In the genomic region with DNA sequence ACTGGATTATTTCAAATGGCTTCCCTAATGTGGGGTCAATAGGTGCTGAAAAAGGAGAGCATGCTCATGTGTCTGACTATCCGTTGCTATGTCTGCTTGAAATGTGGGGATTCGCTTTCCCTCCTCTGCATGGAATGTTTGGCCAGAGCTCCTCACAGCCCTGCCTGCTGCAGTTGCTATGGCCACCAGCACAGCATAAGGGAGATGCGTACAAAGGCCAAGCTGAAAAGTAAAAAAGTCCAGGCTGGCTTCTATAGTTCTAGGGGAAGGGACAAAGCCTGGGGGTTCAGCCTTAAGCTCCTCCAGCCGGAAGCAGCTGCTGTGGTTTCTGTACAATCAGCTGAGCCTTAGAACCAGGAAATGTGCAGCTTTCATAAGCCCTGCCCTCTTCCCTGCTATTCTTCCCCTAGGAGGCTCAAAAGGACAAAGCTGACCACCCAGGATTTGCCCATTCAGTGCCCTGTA, we compare ENCODE assay signal across 11 mouse cellular contexts. TPM values are rescaled to one million over a fixed set of nuclear protein-coding genes. Genes with fewer than 3 reads are reported as not detected.
DNase-seq lines count a peak whose midpoint lies in the region; ATAC-seq lines count a peak whose summit lies in the region.
"Had no signal": no experiment of that assay in that cellular context is flagged by ENCODE, and none has a peak within 500 bp of the region (broad histone marks: within the 10 kb centered on the region; RNA-seq: fewer than 3 reads in every experiment).

No protein-coding gene starts in this region.

- no peaks in the 10 kb centered on the region for H3K9me3 ChIP-seq in heart, embryonic 16.5 days (replicated peaks; ENCODE audit: control insufficient read depth, low read length)
- H3K9me3 ChIP-seq in intestine, embryonic 15.5 days = no peaks in the 10 kb centered on the region
- H3K9me3 ChIP-seq in midbrain, embryonic 16.5 days (replicated peaks; ENCODE audit: control insufficient read depth, low read length, poor library complexity, severe bottlenecking) = no peaks in the 10 kb centered on the region

- no peak overlapping the region for H3K4me2 ChIP-seq in heart, embryonic 16.5 days (ENCODE audit: low read depth, low read length)
- no peak overlapping the region for H3K4me2 ChIP-seq in intestine, embryonic 15.5 days (replicated peaks)
- H3K4me2 ChIP-seq in midbrain, embryonic 16.5 days (ENCODE audit: low read length) = no peak overlapping the region

- H3K4me1 ChIP-seq in heart, embryonic 16.5 days (ENCODE audit: control insufficient read depth, insufficient read depth, low read length) = peaks cover 8% of the 10 kb centered on the region
- peaks cover 10% of the 10 kb centered on the region for H3K4me1 ChIP-seq in intestine, embryonic 15.5 days (replicated peaks)
- peaks cover 7% of the 10 kb centered on the region for H3K4me1 ChIP-seq in midbrain, embryonic 16.5 days (ENCODE audit: control insufficient read depth, insufficient read depth, low read length)

- peak overlapping the region; percentile 40 for H3K27ac ChIP-seq in heart, embryonic 16.5 days (ENCODE audit: low read length)
- peak overlapping the region; percentile 69 for H3K27ac ChIP-seq in intestine, embryonic 15.5 days
- H3K27ac ChIP-seq in midbrain, embryonic 16.5 days (ENCODE audit: low read length) = peak overlapping the region; percentile 66

- H3K4me3 ChIP-seq in heart, embryonic 16.5 days (ENCODE audit: low read length) = no peak overlapping the region
- no peak overlapping the region for H3K4me3 ChIP-seq in intestine, embryonic 15.5 days (replicated peaks)
- no peak overlapping the region for H3K4me3 ChIP-seq in midbrain, embryonic 16.5 days (ENCODE audit: low read depth, low read length)
- H3K4me3 ChIP-seq: myocyte had no signal

- 47% methylated on average over 4 of the region's 4 CpGs for WGBS in heart, embryonic 16.5 days
- 25% methylated on average over 4 of the region's 4 CpGs for WGBS in intestine, embryonic 15.5 days
- 10% methylated on average over 4 of the region's 4 CpGs for WGBS in midbrain, embryonic 16.5 days

- ATAC-seq in heart, embryonic 16.5 days (replicated peaks; ENCODE audit: extremely low read depth, insufficient read depth, low FRiP score) = peak; percentile 56; the same call in 1 of the 2 replicates
- peak; percentile 80 for ATAC-seq in intestine, embryonic 15.5 days
- ATAC-seq in midbrain, embryonic 16.5 days = peak; percentile 81

- H3K9ac ChIP-seq in heart, embryonic 16.5 days (ENCODE audit: low read length) = no peak overlapping the region
- H3K9ac ChIP-seq in intestine, embryonic 15.5 days = no peak overlapping the region
- H3K9ac ChIP-seq in midbrain, embryonic 16.5 days (ENCODE audit: low read depth, low read length) = no peak overlapping the region

- no peak for DNase-seq in heart, adult 8-10 months (ENCODE audit: low spot score)
- DNase-seq in embryo, embryonic 11 days = peak; percentile 33
- DNase-seq in gastrocnemius, postnatal 10 days = no peak
- no peak for DNase-seq in layer of hippocampus, adult 11-12 months (ENCODE audit: low spot score)
- no peak for DNase-seq in right cerebral cortex, postnatal 14 days

- H3K27me3 ChIP-seq in heart, embryonic 16.5 days (ENCODE audit: control insufficient read depth, insufficient read depth, low read length) = no peaks in the 10 kb centered on the region
- H3K27me3 ChIP-seq in intestine, embryonic 15.5 days (replicated peaks) = no peaks in the 10 kb centered on the region
- H3K27me3 ChIP-seq in midbrain, embryonic 16.5 days (ENCODE audit: control insufficient read depth, insufficient read depth, low read depth, low read length) = no peaks in the 10 kb centered on the region

- H3K36me3 ChIP-seq in heart, embryonic 16.5 days (ENCODE audit: control insufficient read depth, insufficient read depth) = no peaks in the 10 kb centered on the region
- no peaks in the 10 kb centered on the region for H3K36me3 ChIP-seq in intestine, embryonic 15.5 days
- no peaks in the 10 kb centered on the region for H3K36me3 ChIP-seq in midbrain, embryonic 16.5 days (ENCODE audit: control insufficient read depth, insufficient read depth, low read length)

RNA-seq across cellular contexts. Expression of a gene that starts 27.7 kb away (rescaled TPM):
- polyA plus RNA-seq in heart, embryonic 16.5 days (2015; fragmentation: Nextera tagmentation; extraction: Ambion mirVana) = not detected in 2 replicates
- total RNA-seq in heart, adult 8-10 months (2022) = not detected
- not detected in 2 replicates for polyA plus RNA-seq in intestine, embryonic 15.5 days (2015; fragmentation: Nextera tagmentation; extraction: Ambion mirVana)
- polyA plus RNA-seq in midbrain, embryonic 16.5 days (2015; fragmentation: Nextera tagmentation; extraction: Ambion mirVana) = not detected in 2 replicates
- not detected for total RNA-seq in gastrocnemius, postnatal 10 days (2021)
- total RNA-seq: CH12.LX; heart, postnatal 14 days had no signal
- polyA plus RNA-seq: myocyte had no signal

RNA-seq across cellular contexts. Expression of a gene that starts 36.9 kb away (rescaled TPM):
- 0.19 and 0.45 TPM in 2 replicates for polyA plus RNA-seq in heart, embryonic 16.5 days (2015; fragmentation: Nextera tagmentation; extraction: Ambion mirVana)
- total RNA-seq in heart, adult 8-10 months (2022) = not detected
- 3.2 and 9.4 TPM in 2 replicates for polyA plus RNA-seq in intestine, embryonic 15.5 days (2015; fragmentation: Nextera tagmentation; extraction: Ambion mirVana)
- polyA plus RNA-seq in midbrain, embryonic 16.5 days (2015; fragmentation: Nextera tagmentation; extraction: Ambion mirVana) = 0.11 and 0.27 TPM in 2 replicates
- total RNA-seq in gastrocnemius, postnatal 10 days (2021) = under 1 TPM in 1 of 2 experiments, not detected in 1; 0.68 TPM
- total RNA-seq: CH12.LX; heart, postnatal 14 days had no signal
- polyA plus RNA-seq: myocyte had no signal

RNA-seq across cellular contexts. Expression of a gene that starts 53.1 kb away (rescaled TPM):
- polyA plus RNA-seq in heart, embryonic 16.5 days (2015; fragmentation: Nextera tagmentation; extraction: Ambion mirVana) = 36.3 and 41.1 TPM in 2 replicates
- 10 to 100 TPM; 19.5 to 46.4 (median 24.3) TPM for total RNA-seq in heart, adult 8-10 months (2022)
- 41.4 and 46.0 TPM in 2 replicates for polyA plus RNA-seq in intestine, embryonic 15.5 days (2015; fragmentation: Nextera tagmentation; extraction: Ambion mirVana)
- 13.7 and 15.6 TPM in 2 replicates for polyA plus RNA-seq in midbrain, embryonic 16.5 days (2015; fragmentation: Nextera tagmentation; extraction: Ambion mirVana)
- total RNA-seq in gastrocnemius, postnatal 10 days (2021) = 10 to 100 TPM; 76.9 to 82.2 TPM
- total RNA-seq: CH12.LX had no signal
